Mouse (Mus musculus) liver, embryonic 14.5 days (tissue): ENCODE results near the gene Uqcr11. TPM values are rescaled to one million over a fixed set of nuclear protein-coding genes. Genes with fewer than 3 reads are reported as not detected.

Source experiments
- ATAC-seq: fragments of 200-750 bp; cut with Nextera tagmentation; 2 replicates; pipeline ENCODE4 v1.8.0; 2017; ENCODE audit warnings: moderate number of reproducible peaks, mild to moderate bottlenecking, moderate library complexity; ENCODE audit not compliant: insufficient read depth
- DNase-seq, 3 experiments: peaks; one replicate each; pipeline ENCODE4 v3.0.0-alpha.2; 2012 to 2013; ENCODE audit warnings: low read depth in 3 of 3, low spot score in 3 of 3
- H3K27ac ChIP-seq: fragments of 300-500 bp; sonication (generic); 2 replicates; pipeline ENCODE4 v1.5.1; 2014; ENCODE audit warnings: moderate library complexity, mild to moderate bottlenecking, control low read depth, inconsistent platforms
- H3K27me3 ChIP-seq: fragments of 300-500 bp; sonication (generic); 2 replicates; pipeline ENCODE4 v1.6.1; 2014; ENCODE audit warnings: mild to moderate bottlenecking, low read length, moderate library complexity; ENCODE audit not compliant: control insufficient read depth, insufficient read depth
- H3K36me3 ChIP-seq: fragments of 300-500 bp; sonication (generic); replicated peaks from 2 replicates; pipeline ENCODE4 v1.6.1; 2014; ENCODE audit warnings: low read depth; ENCODE audit not compliant: control insufficient read depth, insufficient read depth
- H3K4me1 ChIP-seq, 2 experiments: fragments of 200-500 bp in 1 of 2; fragments of 300-500 bp in 1 of 2; sonication (generic) in 1 of 2; replicated peaks; 2 replicates each; pipeline ENCODE4 v1.6.1; 2012 to 2014; ENCODE audit warnings: antibody characterized with exemption in 1 of 2, inconsistent platforms in 1 of 2, low read length in 1 of 2; ENCODE audit not compliant: control insufficient read depth in 2 of 2, insufficient read depth in 2 of 2
- H3K4me2 ChIP-seq: fragments of 300-500 bp; sonication (generic); 2 replicates; pipeline ENCODE4 v1.6.1; 2014; ENCODE audit warnings: low read depth, mild to moderate bottlenecking, control low read depth, moderate library complexity
- H3K4me3 ChIP-seq, 2 experiments: fragments of 200-500 bp in 1 of 2; fragments of 300-500 bp in 1 of 2; sonication (generic) in 1 of 2; 2 replicates each; pipeline ENCODE4 v1.5.1; 2012 to 2014; ENCODE audit warnings: low read depth in 2 of 2, low read length in 2 of 2, mild to moderate bottlenecking in 2 of 2, control low read depth in 1 of 2, inconsistent platforms in 1 of 2, moderate library complexity in 1 of 2; ENCODE audit not compliant: insufficient read depth in 1 of 2
- H3K9ac ChIP-seq: fragments of 300-500 bp; sonication (generic); replicated peaks from 2 replicates; pipeline ENCODE4 v1.6.1; 2014; ENCODE audit warnings: mild to moderate bottlenecking, control low read depth, moderate library complexity
- H3K9me3 ChIP-seq: fragments of 300-500 bp; sonication (generic); 2 replicates; pipeline ENCODE4 v1.6.1; 2016; ENCODE audit warnings: low read length, mixed read lengths; ENCODE audit not compliant: control insufficient read depth
- CTCF ChIP-seq: IDR thresholded peaks from 2 replicates; pipeline ENCODE4 v1.5.1; 2016; ENCODE audit warnings: antibody characterized with exemption, low read depth, control low read depth
- EP300 ChIP-seq: IDR thresholded peaks from 2 replicates; pipeline ENCODE4 v1.6.1; 2016; ENCODE audit warnings: antibody characterized with exemption, low read depth
- WGBS: fragments of 180-500 bp; shearing (Covaris S2); extraction: QIAGEN DNeasy Blood & Tissue Kit; methylation state at CpG from one replicate; pipeline ENCODE4 v1.1.7; 2014; ENCODE audit not compliant: insufficient replicate concordance; 5-methylcytosine and 5-hydroxymethylcytosine counted together
- polyA plus RNA-seq, 2 experiments: library from polyadenylated mRNA; depleted of rRNA in 1 of 2; stranded (reverse) in 1 of 2; unstranded in 1 of 2; fragments of >200 nt; fragmentation: Nextera tagmentation in 1 of 2; extraction: Ambion mirVana in 1 of 2; gene quantifications; 2 replicates each; pipeline versions ENCODE4 v1.2.1 to v1.2.3; 2012 to 2014

Uqcr11 gene
- polyA plus RNA-seq, 2 experiments = 571 to 729 TPM

DNA sequence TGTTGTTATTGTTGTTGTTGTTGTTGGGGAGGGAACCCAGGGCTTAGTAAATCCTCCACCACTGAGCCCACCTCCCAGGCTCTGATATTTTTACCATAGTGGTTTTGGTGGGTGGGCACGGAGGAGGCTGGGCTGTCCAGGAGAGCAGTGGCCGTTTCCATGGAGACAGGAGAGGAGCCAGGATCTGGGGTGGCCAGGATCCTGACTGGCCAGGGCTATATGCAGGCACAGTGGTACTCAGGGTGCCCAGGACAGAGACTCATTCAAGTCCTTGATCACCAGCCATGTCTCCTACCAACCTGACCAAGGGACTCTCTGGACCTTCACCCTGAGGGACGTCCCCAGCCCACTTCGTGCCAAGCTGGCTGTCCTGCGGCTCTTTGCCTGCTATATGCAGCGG lies 42.9 kb downstream of the Uqcr11 start:
- ATAC-seq = no peak
- peaks cover 5% of the 10 kb centered on the region for H3K27me3 ChIP-seq

DNA sequence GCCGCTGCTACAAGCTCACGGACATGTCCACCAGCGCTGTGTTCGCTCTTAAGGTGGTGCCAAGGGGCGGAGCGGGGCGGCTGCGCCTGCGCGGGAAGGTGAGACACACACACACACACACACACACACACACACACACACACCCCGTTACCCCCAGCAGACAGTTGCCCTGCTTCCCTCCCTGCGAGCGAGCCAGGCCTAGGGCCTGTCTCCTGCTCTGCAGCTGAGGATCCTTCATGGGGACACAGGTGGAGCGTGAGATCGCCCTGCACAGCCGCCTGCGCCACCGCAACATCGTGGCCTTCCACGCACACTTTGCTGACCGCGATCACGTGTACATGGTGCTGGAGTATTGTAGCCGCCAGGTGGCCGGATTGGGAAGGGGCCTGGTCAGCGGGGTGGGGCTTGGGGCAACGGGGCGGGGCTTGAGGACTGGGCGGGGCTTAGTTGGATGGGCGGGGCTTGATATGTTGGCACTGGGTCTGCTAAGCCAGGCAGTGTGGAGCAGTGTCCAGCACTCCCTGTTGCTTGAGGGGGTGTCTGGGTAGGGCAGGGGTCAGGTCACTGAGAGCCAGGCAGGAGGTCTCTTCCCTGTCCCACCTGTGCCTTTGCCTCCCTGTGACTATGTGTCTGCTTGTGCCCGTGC lies 48.5 kb downstream of the Uqcr11 start:
- Histone ChIP-seq H3K9ac (no peak overlapping the region), H3K4me1 (no peaks in the 10 kb centered on the region), H3K4me2 (peak overlapping the region; percentile 18; the same call in 1 of the 2 replicates), H3K27ac (no peak overlapping the region), H3K27me3 (peaks cover 49% of the 10 kb centered on the region), H3K4me3 (no peak overlapping the region), H3K36me3 (no peaks in the 10 kb centered on the region), H3K9me3 (no peaks in the 10 kb centered on the region)
- DNase-seq (no peak), ATAC-seq (0 out of 2 replicates have a peak, but pooled peaks have one; percentile 21)
- no peak; the same call in 1 of the 2 replicates for TF ChIP-seq CTCF
- no peak for TF ChIP-seq EP300
- 9% methylated on average over 31 of the region's 31 CpGs for WGBS

More for the DNA sequence above, 42.9 kb downstream of the Uqcr11 start:
- Histone ChIP-seq H3K4me2 (no peak overlapping the region), H3K9ac (no peak overlapping the region), H3K36me3 (no peaks in the 10 kb centered on the region), H3K9me3 (no peaks in the 10 kb centered on the region), H3K27ac (no peak overlapping the region), H3K4me1 (no peaks in the 10 kb centered on the region), H3K4me3 (no peak overlapping the region)
- no peak for TF ChIP-seq CTCF
- TF ChIP-seq EP300 = no peak
- 39% methylated on average over 6 of the region's 6 CpGs for WGBS
- no peak for DNase-seq

DNA sequence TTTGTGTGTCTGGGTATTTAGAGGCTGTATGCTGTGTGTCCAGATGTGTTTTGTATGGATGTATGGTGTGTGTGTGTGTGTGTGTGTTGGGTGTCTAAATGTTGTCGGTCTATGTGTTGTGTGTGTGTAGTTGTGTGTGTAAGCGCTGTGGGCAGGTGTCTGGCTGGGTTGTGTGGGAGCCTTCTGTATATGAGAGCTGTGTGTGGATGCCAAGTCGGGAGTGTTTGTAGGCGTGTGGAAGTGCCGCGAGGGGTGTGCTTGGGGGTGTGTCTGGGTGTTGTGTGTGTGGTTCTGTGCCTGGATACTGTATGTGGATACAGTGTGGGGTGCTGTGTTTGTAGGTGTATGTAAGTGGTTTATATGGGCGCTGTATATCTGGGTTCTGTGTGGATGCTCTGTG lies 49.3 kb downstream of the Uqcr11 start:
- TF ChIP-seq CTCF = no peak
- TF ChIP-seq EP300 = no peak
- WGBS = 29% methylated on average over 7 of the region's 7 CpGs
- no peaks in the 10 kb centered on the region for H3K36me3 ChIP-seq
- H3K9ac ChIP-seq = no peak overlapping the region
- DNase-seq (no peak), ATAC-seq (no peak)
- no peak overlapping the region for H3K4me2 ChIP-seq
- no peak overlapping the region for H3K27ac ChIP-seq
- no peaks in the 10 kb centered on the region for H3K4me1 ChIP-seq
- no peaks in the 10 kb centered on the region for H3K9me3 ChIP-seq
- no peak overlapping the region for H3K4me3 ChIP-seq
- H3K27me3 ChIP-seq = peaks cover 53% of the 10 kb centered on the region

DNA sequence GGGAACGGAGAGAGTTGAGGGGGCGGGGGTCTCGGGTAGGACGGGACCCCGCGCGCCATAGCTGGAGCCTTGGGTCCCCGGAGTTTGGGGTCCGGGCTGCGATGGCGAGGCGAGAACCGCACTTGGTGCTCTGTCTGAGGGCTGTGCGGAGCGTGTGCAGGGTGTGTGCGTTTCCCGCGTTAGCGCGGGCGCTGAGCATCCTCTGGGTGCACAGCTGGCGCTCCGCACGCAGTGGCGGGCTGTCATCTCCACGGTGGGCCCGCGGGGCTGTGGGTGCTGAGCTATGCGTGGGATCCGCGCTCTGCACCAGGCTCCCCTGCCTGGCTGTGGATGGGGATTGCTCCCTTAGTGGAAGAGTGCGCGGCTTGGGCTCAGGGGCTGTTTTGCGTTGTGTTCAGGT lies 49.9 kb downstream of the Uqcr11 start:
- no peak for TF ChIP-seq EP300
- Histone ChIP-seq H3K4me2 (no peak overlapping the region), H3K4me1 (no peaks in the 10 kb centered on the region), H3K27me3 (peaks cover 58% of the 10 kb centered on the region), H3K27ac (no peak overlapping the region), H3K9ac (no peak overlapping the region), H3K9me3 (no peaks in the 10 kb centered on the region), H3K36me3 (no peaks in the 10 kb centered on the region), H3K4me3 (no peak overlapping the region)
- no peak for ATAC-seq
- 4% methylated on average over 34 of the region's 34 CpGs for WGBS
- no peak for DNase-seq

DNA sequence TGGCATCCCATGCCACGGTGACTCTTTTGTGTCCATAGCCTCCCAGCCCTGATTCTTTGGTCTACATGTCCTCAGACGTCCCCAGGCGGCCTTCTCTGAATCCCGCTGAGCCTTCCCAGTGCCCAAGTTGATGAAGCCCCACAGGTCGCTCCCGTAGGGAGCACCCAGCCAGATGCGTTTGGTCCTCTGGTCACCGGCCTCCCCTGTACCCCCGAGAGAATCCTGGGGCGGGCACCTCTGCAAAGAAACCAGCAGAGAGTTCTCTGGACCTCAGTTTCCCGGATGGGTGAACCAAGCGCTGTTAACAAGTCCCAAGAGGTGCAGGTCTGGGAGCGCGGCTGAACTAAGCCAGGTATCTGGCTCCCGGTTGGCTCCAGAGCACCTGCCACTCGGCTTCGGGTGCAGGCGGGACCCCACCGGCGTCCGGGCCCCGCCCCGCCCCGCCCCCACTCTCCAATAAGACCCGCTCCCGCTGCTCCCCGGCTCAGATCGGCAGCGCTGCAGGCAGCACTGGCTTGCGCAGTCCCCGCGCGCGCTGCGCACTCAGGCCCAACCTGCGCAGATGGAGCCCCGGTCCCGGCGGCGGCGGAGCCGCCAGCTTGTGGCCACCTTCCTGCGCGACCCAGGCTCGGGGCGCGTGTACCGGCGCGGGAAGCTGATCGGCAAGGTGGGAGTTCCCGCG lies 50.5 kb downstream of the Uqcr11 start, which contains the start of gene Plk5:
Gene Plk5 (plus strand): TSS at position 459 of the 682 bp plus-strand sequence.
- Histone ChIP-seq H3K4me2 (no peak within 1 kb of the TSS), H3K36me3 (no peaks in the 10 kb centered on the region), H3K4me3 (no peak within 1 kb of the TSS), H3K27me3 (peaks cover 60% of the 10 kb centered on the region), H3K9me3 (no peaks in the 10 kb centered on the region), H3K27ac (no peak within 1 kb of the TSS), H3K4me1 (no peaks in the 10 kb centered on the region), H3K9ac (no peak within 1 kb of the TSS)
- TF ChIP-seq CTCF (no peak), EP300 (no peak)
- WGBS = 3% methylated on average over 53 of the region's 53 CpGs
- ATAC-seq (no peak), DNase-seq (no peak)
